Mouse (Mus musculus) forebrain, embryonic 11.5 days (tissue): ENCODE data around the gene Exoc6b. TPM values are rescaled to one million over a fixed set of nuclear protein-coding genes. Genes with fewer than 3 reads are reported as not detected.

Source experiments
- ATAC-seq: fragments of 200-750 bp; cut with Nextera tagmentation; replicated peaks from 2 replicates; pipeline ENCODE4 v1.8.0; 2017; ENCODE audit warnings: moderate TSS enrichment; ENCODE audit not compliant: low FRiP score
- DNase-seq: peaks from one replicate; pipeline ENCODE4 v3.0.0-alpha.2; 2017; ENCODE audit warnings: low spot score
- H3K27ac ChIP-seq: fragments of 300-500 bp; sonication (generic); 2 replicates; pipeline ENCODE4 v1.5.1; 2014; ENCODE audit warnings: low read depth, low read length
- H3K27me3 ChIP-seq: fragments of 300-500 bp; sonication (generic); 2 replicates; pipeline ENCODE4 v1.6.1; 2014; ENCODE audit warnings: mild to moderate bottlenecking, low read length, mixed read lengths; ENCODE audit not compliant: control insufficient read depth, insufficient read depth
- H3K36me3 ChIP-seq: fragments of 300-500 bp; sonication (generic); 2 replicates; pipeline ENCODE4 v1.6.1; 2014; ENCODE audit warnings: mild to moderate bottlenecking, low read length, moderate library complexity, mixed read lengths; ENCODE audit not compliant: control insufficient read depth, insufficient read depth
- H3K4me1 ChIP-seq: fragments of 300-500 bp; sonication (generic); replicated peaks from 2 replicates; pipeline ENCODE4 v1.6.1; 2014; ENCODE audit warnings: low read length, mixed read lengths; ENCODE audit not compliant: control insufficient read depth, insufficient read depth
- H3K4me2 ChIP-seq: fragments of 300-500 bp; sonication (generic); 2 replicates; pipeline ENCODE4 v1.6.1; 2014; ENCODE audit warnings: low read depth, mild to moderate bottlenecking, low read length, moderate library complexity, mixed read lengths; ENCODE audit not compliant: severe bottlenecking
- H3K4me3 ChIP-seq: fragments of 300-500 bp; sonication (generic); 2 replicates; pipeline ENCODE4 v1.5.1; 2014; ENCODE audit warnings: low read depth, low read length
- H3K9ac ChIP-seq: fragments of 300-500 bp; sonication (generic); 2 replicates; pipeline ENCODE4 v1.6.1; 2014; ENCODE audit warnings: low read length
- H3K9me3 ChIP-seq: fragments of 300-500 bp; sonication (generic); 2 replicates; pipeline ENCODE4 v1.6.1; 2016; ENCODE audit warnings: low read length, mixed read lengths; ENCODE audit not compliant: control insufficient read depth
- WGBS: fragments of 180-500 bp; shearing (Covaris S2); extraction: QIAGEN DNeasy Blood & Tissue Kit; methylation state at CpG from one replicate; pipeline ENCODE4 v1.1.7; 2014; 5-methylcytosine and 5-hydroxymethylcytosine counted together
- polyA plus RNA-seq: library from polyadenylated mRNA; unstranded; fragments of >200 nt; fragmentation: Nextera tagmentation; extraction: Ambion mirVana; gene quantifications from 2 replicates; pipeline ENCODE4 v1.2.1, GENCODE M21; 2014

Gene Exoc6b
- polyA plus RNA-seq, 1 experiment from 2014 or later = 34.8 TPM

DNA sequence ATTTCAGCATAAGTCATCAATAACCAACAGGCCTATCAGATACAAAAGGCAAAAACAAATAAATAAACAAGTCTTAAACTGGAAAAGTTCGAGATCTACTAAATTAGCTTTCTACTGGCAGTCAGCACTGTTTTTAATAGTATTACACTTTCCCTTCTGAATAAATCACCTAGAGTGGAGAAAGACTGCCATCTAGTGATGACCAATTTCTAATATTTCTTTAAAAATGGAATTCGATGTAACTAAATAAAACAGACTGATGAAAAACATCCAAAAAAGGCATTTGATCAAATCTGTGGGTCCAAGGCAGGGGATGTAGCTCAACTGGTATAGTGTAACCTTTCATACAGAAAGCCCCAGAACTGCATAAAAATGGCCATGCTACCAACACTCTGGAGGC is 52.3 kb downstream of the Exoc6b start:
- Histone ChIP-seq H3K9ac (no peak overlapping the region), H3K9me3 (no peaks in the 10 kb centered on the region), H3K27ac (no peak overlapping the region), H3K4me3 (no peak overlapping the region), H3K36me3 (no peaks in the 10 kb centered on the region), H3K27me3 (no peaks in the 10 kb centered on the region), H3K4me1 (no peaks in the 10 kb centered on the region; the same call in 1 of the 2 replicates), H3K4me2 (no peak overlapping the region)
- ATAC-seq (no peak), DNase-seq (no peak)
- 55% methylated on average over 2 of the region's 2 CpGs for WGBS

DNA sequence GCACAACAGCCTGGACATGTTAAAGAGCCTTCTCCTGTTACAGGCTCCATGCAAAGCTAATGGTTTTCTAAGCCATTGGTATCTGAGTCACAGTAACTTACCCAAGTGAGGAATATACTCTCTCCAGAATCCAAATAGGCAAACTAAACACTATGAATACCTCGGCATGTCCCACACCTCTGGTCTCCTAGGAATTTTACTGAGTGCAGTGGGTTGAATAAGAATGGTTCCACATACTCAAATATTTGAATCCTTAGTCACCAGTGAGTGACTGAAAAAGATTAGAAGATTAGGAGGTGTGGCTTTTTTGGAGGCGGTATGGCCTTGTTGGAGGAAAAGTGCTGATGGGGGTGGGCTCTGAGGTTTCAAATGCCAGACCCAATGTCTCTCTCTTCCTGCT is 55.4 kb downstream of the Exoc6b start:
- no peak for ATAC-seq
- WGBS = 88% methylated on average over 2 of the region's 2 CpGs
- no peaks in the 10 kb centered on the region for H3K27me3 ChIP-seq

DNA sequence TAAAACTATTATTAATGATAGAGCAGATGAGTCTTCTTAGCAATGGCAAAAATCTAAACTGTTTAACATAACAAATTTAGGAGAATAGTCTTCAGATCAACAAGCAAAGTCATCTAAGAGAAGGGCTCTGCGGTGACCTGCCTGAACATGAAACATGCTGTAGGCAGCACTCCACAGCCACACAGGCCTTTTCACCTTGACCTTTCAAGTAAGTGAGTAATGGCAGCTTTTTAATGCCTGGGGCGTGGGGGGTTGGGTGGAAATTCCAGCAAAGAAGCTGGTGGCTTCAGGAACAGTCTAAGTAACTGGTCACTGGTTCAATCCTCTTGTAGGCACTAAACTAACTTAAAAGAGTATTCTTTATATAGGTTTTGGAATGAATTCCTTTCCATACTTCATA is 58.9 kb downstream of the Exoc6b start:
- Histone ChIP-seq H3K4me1 (no peaks in the 10 kb centered on the region), H3K27me3 (no peaks in the 10 kb centered on the region), H3K9ac (no peak overlapping the region), H3K4me2 (no peak overlapping the region), H3K27ac (no peak overlapping the region), H3K36me3 (no peaks in the 10 kb centered on the region), H3K9me3 (no peaks in the 10 kb centered on the region), H3K4me3 (no peak overlapping the region)
- WGBS = 93% methylated on average over 2 of the region's 2 CpGs
- no peak for DNase-seq
- ATAC-seq = no peak

More for the DNA sequence above, 55.4 kb downstream of the Exoc6b start:
- no peak overlapping the region for H3K4me3 ChIP-seq
- no peak overlapping the region for H3K27ac ChIP-seq
- H3K4me2 ChIP-seq = no peak overlapping the region
- no peak overlapping the region for H3K9ac ChIP-seq
- no peaks in the 10 kb centered on the region; the same call in 1 of the 2 replicates for H3K4me1 ChIP-seq
- DNase-seq = no peak
- H3K36me3 ChIP-seq = no peaks in the 10 kb centered on the region
- H3K9me3 ChIP-seq = no peaks in the 10 kb centered on the region

DNA sequence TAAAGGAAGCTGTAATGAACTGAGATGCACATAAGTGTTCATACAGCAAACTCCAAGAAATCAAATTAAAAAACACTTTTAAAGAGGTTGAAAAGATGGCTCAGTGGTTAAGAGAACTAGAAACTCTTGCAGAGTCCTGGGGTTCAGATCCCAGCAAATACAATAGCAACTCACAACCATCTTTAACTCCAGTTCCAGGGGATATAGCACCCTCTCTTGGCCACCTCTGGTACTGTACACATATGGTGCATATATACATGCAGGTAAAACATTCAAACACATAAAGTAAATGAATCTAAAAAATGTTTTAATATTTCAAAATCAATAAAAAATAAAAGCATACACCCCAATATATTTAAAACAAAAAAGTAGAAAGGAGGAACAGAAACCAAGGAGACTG is 73.9 kb downstream of the Exoc6b start:
- H3K4me1 ChIP-seq = no peaks in the 10 kb centered on the region
- no peaks in the 10 kb centered on the region for H3K27me3 ChIP-seq
- no peak overlapping the region for H3K4me3 ChIP-seq
- ATAC-seq (no peak), DNase-seq (no peak)
- no peak overlapping the region for H3K9ac ChIP-seq
- no peaks in the 10 kb centered on the region for H3K9me3 ChIP-seq
- no peak overlapping the region for H3K4me2 ChIP-seq
- H3K36me3 ChIP-seq = no peaks in the 10 kb centered on the region
- H3K27ac ChIP-seq = no peak overlapping the region

DNA sequence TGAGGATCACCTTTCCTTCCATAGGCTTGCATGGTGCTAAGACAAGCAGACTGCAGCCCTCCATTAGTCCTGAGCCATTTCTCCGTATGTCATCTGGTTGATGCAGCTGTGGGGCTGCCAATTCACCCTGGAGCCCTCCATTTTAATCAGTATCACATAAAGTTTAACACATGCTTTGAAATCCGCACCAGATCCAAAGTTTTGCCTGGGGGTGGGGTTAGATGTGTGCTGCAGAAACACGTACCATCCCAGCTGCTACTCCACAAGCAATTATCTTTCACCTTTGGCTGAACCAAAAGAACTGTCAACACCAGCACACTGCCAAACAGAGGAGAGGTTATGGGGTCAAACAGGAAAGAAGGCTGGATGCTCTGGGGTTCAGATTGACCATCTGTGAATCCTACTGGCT is 92.7 kb downstream of the Exoc6b start:
- Histone ChIP-seq H3K9ac (no peak overlapping the region), H3K27me3 (no peaks in the 10 kb centered on the region), H3K27ac (no peak overlapping the region), H3K36me3 (no peaks in the 10 kb centered on the region), H3K9me3 (no peaks in the 10 kb centered on the region), H3K4me3 (no peak overlapping the region), H3K4me1 (no peaks in the 10 kb centered on the region), H3K4me2 (no peak overlapping the region)
- DNase-seq = no peak
- ATAC-seq = no peak
- WGBS = 59% methylated on average over 3 of the region's 3 CpGs

DNA sequence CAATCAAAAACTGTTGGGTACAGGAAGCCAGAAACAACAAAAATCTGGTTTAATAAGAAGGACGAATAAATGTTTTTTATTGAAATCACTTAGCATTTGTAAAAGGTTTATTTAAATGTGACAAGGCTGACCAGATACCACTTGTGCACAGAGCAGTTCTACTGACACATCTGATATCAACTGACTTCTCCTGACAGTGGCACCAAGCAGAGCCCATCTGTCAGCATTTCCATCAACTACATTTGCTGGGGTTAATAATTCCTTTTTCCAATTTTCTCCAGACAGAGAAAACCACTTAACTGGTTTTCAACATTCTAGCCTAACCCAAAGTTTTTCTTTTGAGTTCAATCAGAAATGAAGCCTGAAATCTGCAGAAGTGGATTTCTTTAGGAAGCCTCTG is 100.8 kb downstream of the Exoc6b start:
- no peaks in the 10 kb centered on the region for H3K36me3 ChIP-seq
- DNase-seq (no peak), ATAC-seq (no peak)
- H3K4me1 ChIP-seq = no peaks in the 10 kb centered on the region
- H3K9me3 ChIP-seq = no peaks in the 10 kb centered on the region
- WGBS = 88% methylated on average over 1 of the region's 1 CpGs
- no peak overlapping the region for H3K4me3 ChIP-seq
- H3K27ac ChIP-seq = no peak overlapping the region
- no peaks in the 10 kb centered on the region for H3K27me3 ChIP-seq
- H3K4me2 ChIP-seq = no peak overlapping the region
- no peak overlapping the region for H3K9ac ChIP-seq

DNA sequence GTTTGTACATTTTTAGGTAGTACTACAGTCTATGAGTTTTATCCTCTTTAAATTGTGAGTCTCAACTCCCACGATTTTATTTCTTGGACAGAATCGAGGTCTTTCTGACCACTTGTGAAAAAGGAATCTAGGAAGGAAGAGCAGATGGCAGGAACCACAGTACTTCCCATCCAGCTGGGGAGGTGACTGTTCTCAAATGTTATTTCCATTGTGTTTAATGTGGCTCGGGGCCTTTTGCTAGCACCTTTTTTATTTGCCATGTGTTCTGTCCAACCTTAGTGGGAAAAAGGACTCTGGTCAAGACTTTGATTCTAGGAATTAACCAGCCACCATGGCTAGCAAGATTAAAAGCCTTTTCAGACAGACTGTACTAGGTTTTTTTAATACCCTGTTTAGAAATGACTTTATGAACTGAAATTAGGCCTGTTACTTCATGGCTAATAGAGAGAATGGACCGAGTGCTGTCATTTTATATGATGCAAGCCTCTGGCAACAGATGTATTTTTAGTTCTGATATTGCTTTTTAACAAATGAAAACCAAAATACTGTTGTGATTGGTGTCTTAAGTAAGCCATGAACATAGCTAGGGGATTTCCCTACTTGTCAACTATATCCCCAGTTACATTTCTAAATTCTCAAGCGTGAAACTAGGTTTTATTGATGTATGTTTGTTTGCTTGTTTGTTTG is 104.4 kb downstream of the Exoc6b start:
- Histone ChIP-seq H3K4me3 (no peak overlapping the region), H3K9me3 (no peaks in the 10 kb centered on the region), H3K4me2 (no peak overlapping the region), H3K4me1 (no peaks in the 10 kb centered on the region), H3K36me3 (no peaks in the 10 kb centered on the region), H3K9ac (no peak overlapping the region), H3K27ac (no peak overlapping the region), H3K27me3 (no peaks in the 10 kb centered on the region)
- DNase-seq = no peak
- ATAC-seq = no peak
- WGBS = 82% methylated on average over 5 of the region's 5 CpGs

DNA sequence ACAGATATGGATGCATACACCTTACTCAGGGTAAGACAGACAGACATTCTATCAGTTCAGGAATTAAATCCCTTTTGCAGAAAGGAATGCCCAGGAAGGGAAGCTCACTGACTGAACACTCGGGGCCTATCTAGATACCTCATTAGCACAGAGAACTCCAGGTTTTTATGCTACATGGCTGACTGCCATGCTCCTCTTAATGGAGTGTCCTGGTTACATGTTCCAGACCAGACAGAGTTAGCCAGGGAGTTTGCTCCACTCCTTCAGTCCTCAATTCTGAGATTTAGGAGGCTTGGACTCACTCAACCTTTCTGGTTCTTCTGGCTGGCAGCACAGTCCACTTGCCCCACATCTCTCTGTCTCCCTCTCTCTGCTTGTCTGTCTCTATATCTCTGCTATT is 106.3 kb downstream of the Exoc6b start:
- H3K27me3 ChIP-seq = no peaks in the 10 kb centered on the region
- H3K4me1 ChIP-seq = no peaks in the 10 kb centered on the region
- H3K27ac ChIP-seq = no peak overlapping the region
- no peak for DNase-seq
- ATAC-seq = no peak
- WGBS = 88% methylated on average over 1 of the region's 1 CpGs
- H3K9me3 ChIP-seq = no peaks in the 10 kb centered on the region
- H3K9ac ChIP-seq = no peak overlapping the region
- H3K36me3 ChIP-seq = no peaks in the 10 kb centered on the region
- no peak overlapping the region for H3K4me3 ChIP-seq
- no peak overlapping the region for H3K4me2 ChIP-seq

DNA sequence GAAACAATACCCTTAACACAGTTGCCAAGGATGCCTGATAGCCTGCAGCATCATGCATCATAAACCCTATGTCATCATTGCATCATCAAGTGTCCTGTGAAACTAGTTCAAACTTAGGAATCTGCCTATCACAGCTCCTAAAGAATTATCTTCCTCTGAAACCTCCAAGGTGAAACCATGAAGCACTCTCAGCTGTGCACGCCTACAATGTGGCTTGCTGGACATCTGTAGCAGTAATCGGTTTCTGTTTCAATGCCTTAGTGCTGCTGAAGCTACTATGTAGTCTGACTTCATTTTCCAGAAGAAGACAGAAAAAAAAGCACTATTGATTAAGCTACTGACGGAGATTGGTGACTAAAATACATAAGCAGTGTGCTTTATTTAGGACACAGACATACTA is 107.5 kb downstream of the Exoc6b start:
- WGBS = 91% methylated on average over 3 of the region's 3 CpGs

More for the DNA sequence above, 107.5 kb downstream of the Exoc6b start:
- Histone ChIP-seq H3K36me3 (no peaks in the 10 kb centered on the region), H3K27ac (no peak overlapping the region), H3K9ac (no peak overlapping the region), H3K9me3 (no peaks in the 10 kb centered on the region), H3K27me3 (no peaks in the 10 kb centered on the region), H3K4me1 (no peaks in the 10 kb centered on the region), H3K4me2 (no peak overlapping the region), H3K4me3 (no peak overlapping the region)
- DNase-seq (no peak), ATAC-seq (no peak)
